Mouse (Mus musculus) regulatory T cell (primary cell): ENCODE measurements around the gene Frmd4b.

Source experiments
- in situ Hi-C: fragments of 300-600 bp; cut with MboI, MseI; formaldehyde crosslinking; loops from one replicate; pipeline ENCODE4 v1.15.1; 2025; ENCODE audit warnings: high pct_unique_total_duplicates

Gene Frmd4b

GRCm38 (mm10) chr6:97321156-97321555, 296.2 kb downstream of the Frmd4b start:
- in situ Hi-C loops: no loop called here

- in situ Hi-C loops: loop anchor here (10.0 kb wide), 1 partner anchor 1966 kb away; no protein-coding TSS in a partner anchor
Observed at GRCm38 (mm10) chr6:97319081-97319480, 298.3 kb downstream of the Frmd4b start.

GRCm38 (mm10) chr6:97317956-97318355, 299.4 kb downstream of the Frmd4b start:
- in situ Hi-C loops: loop anchor here (10.0 kb wide), 1 partner anchor 1967 kb away; no protein-coding TSS in a partner anchor

DNA sequence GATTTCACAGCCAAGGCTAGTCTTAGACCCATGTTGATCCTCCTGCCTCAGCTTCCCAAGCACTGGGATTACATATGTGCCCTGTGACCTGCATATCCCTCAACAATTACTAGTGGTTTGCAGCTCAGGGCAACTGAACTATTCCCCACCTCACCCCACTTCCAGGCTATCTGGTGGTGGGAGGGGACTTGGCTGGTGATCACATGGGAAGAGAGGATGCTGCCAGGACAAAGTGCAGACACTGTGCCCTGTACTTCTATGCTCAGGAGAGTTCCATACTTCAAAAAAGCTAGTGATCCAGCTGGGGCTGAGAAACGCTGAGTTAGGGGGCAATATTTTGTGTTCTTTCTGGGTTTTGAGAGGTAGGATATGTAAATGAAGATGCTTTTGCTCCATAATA, 300.6 kb downstream of the Frmd4b start:
- in situ Hi-C loops: loop anchor here (10.0 kb wide), 1 partner anchor 1968 kb away; no protein-coding TSS in a partner anchor

DNA sequence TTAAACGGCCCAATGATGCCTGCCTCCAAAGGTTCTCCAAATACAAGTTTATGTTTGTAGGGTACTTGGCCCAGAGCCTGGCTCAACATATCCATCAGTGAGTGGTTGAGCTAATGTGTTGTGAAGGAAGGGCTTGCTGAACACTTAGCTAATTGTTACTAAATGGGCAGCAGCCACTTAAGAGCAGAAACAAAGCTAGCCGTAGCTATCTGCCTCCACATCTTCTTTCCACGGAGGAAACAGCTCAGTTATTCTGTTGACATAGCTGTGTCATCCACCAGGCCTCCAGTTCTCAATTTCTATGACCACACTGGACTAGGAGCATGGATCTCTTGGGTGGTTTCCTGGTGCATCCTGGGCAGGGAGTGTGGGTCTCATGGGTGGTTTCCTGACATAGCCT, 302.0 kb downstream of the Frmd4b start:
- in situ Hi-C loops: loop anchor here (10.0 kb wide), 1 partner anchor 1969 kb away; no protein-coding TSS in a partner anchor

DNA sequence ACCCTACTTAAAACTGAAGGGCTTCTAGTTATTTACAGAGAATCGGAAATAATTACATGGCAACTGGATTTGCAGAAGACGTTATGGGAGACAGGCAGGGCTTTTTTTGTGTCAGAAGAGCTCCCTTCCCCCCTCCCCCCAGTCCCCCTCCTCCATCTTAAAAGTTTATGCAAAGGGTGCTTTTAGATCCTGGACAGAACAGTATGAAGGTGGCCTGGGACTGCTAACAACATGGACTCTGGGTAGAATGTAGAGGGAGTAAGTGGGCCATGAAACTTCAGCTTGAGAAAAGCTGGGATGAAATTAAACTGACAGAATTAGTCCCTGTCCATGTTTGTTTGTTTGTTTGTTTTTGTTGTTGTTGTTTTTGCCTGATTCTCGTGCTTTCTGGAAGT, 304.8 kb downstream of the Frmd4b start:
- in situ Hi-C loops: loop anchor here (10.0 kb wide), 1 partner anchor 1972 kb away; no protein-coding TSS in a partner anchor

GRCm38 (mm10) chr6:97311599-97312544, 305.5 kb downstream of the Frmd4b start:
- in situ Hi-C loops: loop anchor here (10.0 kb wide), 1 partner anchor 1973 kb away; no protein-coding TSS in a partner anchor

DNA sequence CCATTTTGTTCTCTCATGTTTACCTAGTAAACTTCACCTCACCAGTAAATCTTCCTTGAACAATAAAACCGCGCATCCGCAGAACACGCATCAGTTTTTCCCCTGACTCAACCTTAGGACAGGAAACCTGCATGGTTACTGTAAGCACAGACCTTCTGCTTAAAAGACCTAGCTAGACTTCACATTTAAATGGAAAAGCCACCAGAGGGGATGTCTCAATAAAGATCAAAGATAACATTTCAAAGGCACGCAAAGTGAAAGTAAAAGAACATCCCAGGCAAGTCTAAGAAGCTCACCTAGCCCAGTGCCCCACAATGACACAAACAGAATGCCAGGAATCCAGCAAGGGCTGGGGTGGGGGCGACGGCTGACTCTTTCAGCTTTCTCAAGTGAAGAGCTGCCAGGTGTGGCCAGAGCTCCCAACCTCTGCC, 306.4 kb downstream of the Frmd4b start:
- in situ Hi-C loops: loop anchor here (10.0 kb wide), 1 partner anchor 1974 kb away; no protein-coding TSS in a partner anchor

- in situ Hi-C loops: no loop called here
Observed at GRCm38 (mm10) chr6:97309161-97309560, 308.2 kb downstream of the Frmd4b start.

- in situ Hi-C loops: no loop called here
Observed at GRCm38 (mm10) chr6:97308562-97308961, 308.8 kb downstream of the Frmd4b start.

DNA sequence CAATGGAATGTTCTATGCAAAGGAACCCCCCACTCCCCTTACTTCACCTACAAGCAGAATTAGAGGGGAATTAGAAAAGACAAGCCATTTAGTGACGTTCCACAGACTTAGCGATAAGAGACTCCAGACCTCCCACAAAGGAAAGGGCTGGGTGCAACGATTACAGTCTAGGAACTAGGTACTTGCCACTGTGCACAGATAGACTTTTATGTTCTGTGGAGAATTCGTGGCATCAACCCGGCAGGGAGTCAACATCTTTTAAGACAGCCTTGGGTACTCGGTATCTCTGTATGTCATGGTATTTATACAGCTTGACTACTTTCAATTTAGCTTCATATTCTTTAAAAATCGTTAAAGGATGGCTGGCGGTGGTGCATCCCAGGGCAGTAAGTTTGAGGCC, 310.1 kb downstream of the Frmd4b start:
- in situ Hi-C loops: no loop called here

DNA sequence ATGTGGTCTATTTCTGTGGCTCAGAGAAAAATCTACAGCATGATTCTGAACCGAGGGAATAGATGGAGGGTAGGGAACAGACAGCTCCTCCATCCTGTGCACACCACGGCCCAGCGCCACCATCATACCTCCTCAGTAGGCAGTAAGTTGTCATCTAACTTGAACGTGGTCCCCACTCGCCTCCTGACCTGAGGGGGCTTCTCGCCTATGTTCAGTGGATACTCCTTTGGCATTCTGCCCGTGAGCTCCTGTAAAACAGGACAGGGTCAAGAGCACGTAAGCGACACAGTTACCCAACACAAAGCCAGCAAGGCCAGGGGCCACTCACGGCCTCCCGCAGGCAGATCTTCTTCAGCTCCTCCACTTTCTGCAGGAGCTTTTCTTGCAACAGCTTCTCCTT, 311.0 kb downstream of the Frmd4b start:
- in situ Hi-C loops: no loop called here

DNA sequence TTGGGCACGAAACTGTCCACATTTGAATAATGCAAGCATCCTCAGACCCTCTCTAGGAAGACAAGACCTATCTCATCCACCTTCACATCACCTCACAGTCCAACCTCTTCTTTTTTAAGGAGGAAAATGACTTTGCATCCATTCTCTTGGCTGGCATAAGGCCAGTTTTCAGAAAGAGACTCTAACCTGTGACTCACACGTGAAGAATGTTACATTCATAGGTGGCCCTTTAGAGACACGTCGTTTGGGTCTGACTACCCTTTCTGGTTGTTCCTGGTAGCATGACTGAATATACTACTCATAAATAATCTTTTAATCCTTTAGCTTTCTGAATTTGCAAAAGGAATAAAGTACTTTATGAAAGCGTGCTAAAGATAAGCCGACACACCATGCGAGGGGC, 311.9 kb downstream of the Frmd4b start:
- in situ Hi-C loops: no loop called here

DNA sequence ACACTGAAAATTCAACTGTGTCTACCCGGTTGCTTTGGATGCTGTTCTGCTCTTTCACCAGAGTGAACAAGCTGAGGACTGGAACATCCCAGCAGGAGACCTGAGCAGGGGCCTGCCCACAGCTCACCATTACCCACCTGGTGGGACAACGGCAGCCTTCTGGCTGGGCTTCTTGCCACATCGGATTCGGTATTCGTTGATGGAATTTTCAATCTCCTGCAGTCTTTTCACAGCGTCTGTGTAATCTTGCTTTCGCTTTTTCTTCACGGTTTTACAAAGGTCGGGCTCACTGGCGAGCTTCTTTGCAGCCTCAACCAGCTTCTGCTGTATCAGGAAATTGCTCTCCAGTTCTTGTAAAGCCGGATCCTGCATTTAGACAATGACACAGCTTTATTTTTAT, 312.3 kb downstream of the Frmd4b start:
- in situ Hi-C loops: no loop called here

- in situ Hi-C loops: no loop called here
Observed at GRCm38 (mm10) chr6:97303277-97304109, 313.8 kb downstream of the Frmd4b start.

DNA sequence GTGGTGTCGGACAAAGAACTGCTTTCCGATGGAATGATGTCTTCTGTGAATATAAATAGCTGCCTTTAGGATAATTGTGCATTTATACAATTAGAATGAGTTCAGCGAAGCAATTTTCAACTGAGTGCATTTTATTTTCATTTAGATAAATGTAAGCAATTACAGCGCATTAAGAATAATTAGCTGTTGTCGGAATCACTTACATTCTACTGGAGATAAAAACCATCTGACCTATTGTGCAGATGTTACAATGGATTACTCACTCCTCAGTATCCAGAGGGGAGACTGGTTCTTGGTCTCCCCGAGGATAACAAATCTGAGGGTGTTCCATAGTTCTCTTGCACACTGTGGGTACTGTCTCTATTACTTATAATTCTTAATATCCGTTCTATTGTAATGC, 315.0 kb downstream of the Frmd4b start:
- in situ Hi-C loops: no loop called here

GRCm38 (mm10) chr6:97300659-97301058, 316.7 kb downstream of the Frmd4b start:
- in situ Hi-C loops: no loop called here

DNA sequence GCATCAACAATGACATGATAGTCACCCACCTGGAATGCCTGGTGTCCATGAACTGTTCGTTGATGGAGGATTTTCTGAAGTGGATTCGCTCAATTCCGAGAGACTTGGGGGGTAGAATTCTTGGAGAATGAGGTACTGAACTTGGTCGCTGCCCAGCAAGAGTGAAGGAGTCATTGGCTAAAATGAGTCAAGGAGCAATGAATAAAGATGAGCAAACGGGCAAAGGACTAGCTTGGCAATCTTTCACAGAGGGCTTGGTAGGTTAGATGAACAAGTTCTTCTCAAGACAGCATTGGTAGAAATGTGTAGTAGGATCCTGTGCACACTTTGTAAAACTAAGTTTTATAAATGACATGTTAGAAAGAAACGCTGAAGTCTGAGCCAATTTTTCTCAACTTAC, 317.2 kb downstream of the Frmd4b start:
- in situ Hi-C loops: no loop called here

DNA sequence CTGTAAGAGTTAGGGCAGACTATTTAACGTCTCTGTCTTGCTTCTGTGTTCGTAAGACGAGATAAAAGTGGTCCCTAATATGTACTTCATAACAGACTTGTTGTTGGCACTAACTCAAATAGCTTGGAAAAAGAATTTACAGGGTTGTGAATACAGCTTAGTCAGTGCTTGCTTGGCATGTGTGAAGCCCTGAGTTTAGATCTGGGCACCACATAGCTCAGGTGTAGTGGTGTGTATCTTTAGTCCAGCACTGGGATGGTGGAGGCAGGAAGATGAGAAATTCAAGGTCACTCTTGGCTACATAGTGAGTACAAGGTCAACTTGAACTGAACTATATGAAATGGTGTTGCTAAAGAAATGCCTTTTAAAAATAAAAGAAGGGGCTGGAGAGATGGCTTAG, 320.2 kb downstream of the Frmd4b start:
- in situ Hi-C loops: no loop called here

GRCm38 (mm10) chr6:97295866-97296527, 321.3 kb downstream of the Frmd4b start:
- in situ Hi-C loops: no loop called here

DNA sequence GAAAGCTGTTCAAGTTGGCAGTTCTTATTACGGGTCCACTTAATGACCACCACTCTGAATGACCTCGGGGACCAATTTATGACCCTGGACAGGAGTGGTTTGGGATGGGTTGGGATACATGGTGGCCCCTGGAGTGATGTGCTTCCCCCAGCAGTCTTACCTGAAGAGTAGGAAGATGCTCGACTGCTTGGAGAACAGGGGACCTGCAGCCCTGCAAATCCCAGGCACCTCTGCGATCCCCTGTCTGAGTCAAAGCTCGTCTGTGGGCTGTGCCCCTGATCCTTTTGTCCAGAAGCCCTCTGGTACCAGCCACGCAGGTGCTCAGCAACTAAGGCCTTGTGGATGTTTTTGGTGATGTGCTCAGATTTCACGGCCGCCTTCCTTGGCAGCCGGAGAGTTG, 321.9 kb downstream of the Frmd4b start:
- in situ Hi-C loops: no loop called here
